In genomic region chr9:98675612-98676011, GRCm38 (mm10) we compare ENCODE assay signal across 20 mouse cellular contexts.
A peak's percentile ranks its signal among the peaks of the same experiment; 100 is the strongest.
DNase-seq lines count a peak whose midpoint lies in the region; ATAC-seq and TF ChIP-seq lines count a peak whose summit lies in the region.
"Had no signal": no experiment of that assay in that cellular context is flagged by ENCODE, and none has a peak within 500 bp of the region (broad histone marks: within the 10 kb centered on the region; RNA-seq: fewer than 3 reads in every experiment).

No protein-coding gene starts in this region.

- TF ChIP-seq POLR2A in liver, adult 2 months (IDR thresholded peaks at IDR 0.05; ENCODE audit: extremely low read depth, insufficient read depth, low read length): no peak

- H3K4me3 ChIP-seq in heart, embryonic 11.5 days (ENCODE audit: low read depth, low read length): no peak overlapping the region
- no peak overlapping the region for H3K4me3 ChIP-seq in liver, adult 2 months (ENCODE audit: insufficient read depth, low read depth, low read length)
- no peak overlapping the region for H3K4me3 ChIP-seq in liver, embryonic 12.5 days
- no peak overlapping the region for H3K4me3 ChIP-seq in heart, embryonic 10.5 days
- no peak overlapping the region for H3K4me3 ChIP-seq in forebrain, embryonic 11.5 days (ENCODE audit: low read depth, low read length)
- H3K4me3 ChIP-seq: embryonic facial prominence, embryonic 10.5 days; gastrocnemius, adult 2 months; heart, embryonic 15.5 days; hindbrain, embryonic 10.5 days had no signal

- no peaks in the 10 kb centered on the region for H3K4me1 ChIP-seq in heart, embryonic 11.5 days (ENCODE audit: control insufficient read depth, insufficient read depth, low read length)
- H3K4me1 ChIP-seq in liver, adult 2 months (ENCODE audit: control insufficient read depth, insufficient read depth, low read length): no peaks in the 10 kb centered on the region
- no peaks in the 10 kb centered on the region for H3K4me1 ChIP-seq in liver, embryonic 12.5 days
- peaks cover 5% of the 10 kb centered on the region; the same call in 1 of the 2 replicates for H3K4me1 ChIP-seq in heart, embryonic 10.5 days
- no peaks in the 10 kb centered on the region for H3K4me1 ChIP-seq in forebrain, embryonic 11.5 days (replicated peaks; ENCODE audit: control insufficient read depth, insufficient read depth, low read length)
- H3K4me1 ChIP-seq: heart, embryonic 15.5 days; hindbrain, embryonic 10.5 days had no signal

- TF ChIP-seq CTCF in liver, adult 2 months (IDR thresholded peaks at IDR 0.05; ENCODE audit: low read depth, low read length): no peak

- no peak overlapping the region for H3K9ac ChIP-seq in heart, embryonic 11.5 days (ENCODE audit: low read depth, low read length)
- no peak overlapping the region for H3K9ac ChIP-seq in liver, adult 2 months (ENCODE audit: low read depth, low read length)
- H3K9ac ChIP-seq in liver, embryonic 12.5 days: no peak overlapping the region
- no peak overlapping the region for H3K9ac ChIP-seq in forebrain, embryonic 11.5 days (ENCODE audit: low read length)
- H3K9ac ChIP-seq: heart, embryonic 15.5 days; hindbrain, embryonic 14.5 days had no signal

- H3K27me3 ChIP-seq in heart, embryonic 11.5 days (ENCODE audit: control insufficient read depth, insufficient read depth, low read length): no peaks in the 10 kb centered on the region
- H3K27me3 ChIP-seq in liver, adult 2 months (ENCODE audit: control insufficient read depth, insufficient read depth, low read length): no peaks in the 10 kb centered on the region
- no peaks in the 10 kb centered on the region; the same call in 1 of the 2 replicates for H3K27me3 ChIP-seq in liver, embryonic 12.5 days (replicated peaks)
- H3K27me3 ChIP-seq in heart, embryonic 10.5 days (ENCODE audit: insufficient read depth, poor library complexity, severe bottlenecking): peaks cover 8% of the 10 kb centered on the region; the same call in 1 of the 2 replicates
- no peaks in the 10 kb centered on the region for H3K27me3 ChIP-seq in forebrain, embryonic 11.5 days (ENCODE audit: control insufficient read depth, insufficient read depth, low read length)
- H3K27me3 ChIP-seq: heart, embryonic 15.5 days had no signal

- no peak for ATAC-seq in heart, embryonic 11.5 days (replicated peaks; ENCODE audit: insufficient number of reproducible peaks, low FRiP score, low TSS enrichment)
- ATAC-seq in liver, embryonic 12.5 days: no peak
- no peak for ATAC-seq in forebrain, embryonic 11.5 days (replicated peaks; ENCODE audit: low FRiP score)
- ATAC-seq: forebrain, embryonic 14.5 days; inflammation-experienced regulatory T-cells, adult 6 months; intestine, postnatal 0 days had no signal

- DNase-seq in heart, adult 18-20 months: peak; percentile 12 to 46
- DNase-seq in liver, adult 2 months (ENCODE audit: extremely low read depth, low read depth, low spot score): peak; percentile 42
- peak; percentile 73 for DNase-seq in heart, embryonic 10.5 days (ENCODE audit: low spot score)
- peak; percentile 14 for DNase-seq in heart, postnatal 4 days
- no peak for DNase-seq in cerebellum, postnatal 10 days
- no peak for DNase-seq in forebrain, embryonic 11.5 days (ENCODE audit: low spot score)
- DNase-seq: adrenal gland, postnatal 10 days; cerebellum, adult 18-20 months; cerebellum, adult 9-11 months; gastrocnemius, adult 2 months; gastrocnemius, postnatal 25 days had no signal

- WGBS in heart, embryonic 11.5 days (ENCODE audit: insufficient replicate concordance): 49% methylated on average over 7 of the region's 7 CpGs
- 62% methylated on average over 7 of the region's 7 CpGs for WGBS in liver, adult 2 months
- WGBS in liver, embryonic 12.5 days (ENCODE audit: insufficient replicate concordance): 65% methylated on average over 7 of the region's 7 CpGs
- WGBS in heart, embryonic 10.5 days: 53% methylated on average over 7 of the region's 7 CpGs
- 89% methylated on average over 7 of the region's 7 CpGs for WGBS in forebrain, embryonic 11.5 days

- H3K9me3 ChIP-seq in heart, embryonic 11.5 days (replicated peaks; ENCODE audit: control insufficient read depth, low read length): no peaks in the 10 kb centered on the region
- H3K9me3 ChIP-seq in liver, embryonic 12.5 days (replicated peaks): no peaks in the 10 kb centered on the region
- H3K9me3 ChIP-seq in heart, embryonic 10.5 days: no peaks in the 10 kb centered on the region
- H3K9me3 ChIP-seq in forebrain, embryonic 11.5 days (ENCODE audit: control insufficient read depth, low read length): no peaks in the 10 kb centered on the region
- H3K9me3 ChIP-seq: embryonic facial prominence, embryonic 10.5 days; heart, embryonic 15.5 days; hindbrain, embryonic 10.5 days had no signal

- H3K4me2 ChIP-seq in heart, embryonic 11.5 days: no peak overlapping the region
- H3K4me2 ChIP-seq in liver, embryonic 12.5 days: no peak overlapping the region
- H3K4me2 ChIP-seq in forebrain, embryonic 11.5 days (ENCODE audit: low read depth, low read length, severe bottlenecking): no peak overlapping the region
- H3K4me2 ChIP-seq: heart, embryonic 15.5 days; hindbrain, embryonic 14.5 days had no signal

- no peaks in the 10 kb centered on the region for H3K36me3 ChIP-seq in heart, embryonic 11.5 days (ENCODE audit: control insufficient read depth, insufficient read depth, low read length)
- H3K36me3 ChIP-seq in liver, adult 2 months (ENCODE audit: control insufficient read depth, insufficient read depth, low read length): no peaks in the 10 kb centered on the region
- no peaks in the 10 kb centered on the region for H3K36me3 ChIP-seq in liver, embryonic 12.5 days
- H3K36me3 ChIP-seq in heart, embryonic 10.5 days: no peaks in the 10 kb centered on the region
- no peaks in the 10 kb centered on the region for H3K36me3 ChIP-seq in forebrain, embryonic 11.5 days (ENCODE audit: control insufficient read depth, insufficient read depth, low read length)
- H3K36me3 ChIP-seq: embryonic facial prominence, embryonic 10.5 days; heart, embryonic 15.5 days; hindbrain, embryonic 10.5 days had no signal

- no peaks in the 10 kb centered on the region for H3K79me2 ChIP-seq in liver, adult 2 months (ENCODE audit: control insufficient read depth, insufficient read depth, low read length)

- H3K27ac ChIP-seq in heart, embryonic 11.5 days (ENCODE audit: low read depth, low read length): no peak overlapping the region
- H3K27ac ChIP-seq in liver, adult 2 months (replicated peaks; ENCODE audit: insufficient read depth, low read depth, low read length): no peak overlapping the region
- no peak overlapping the region for H3K27ac ChIP-seq in liver, embryonic 12.5 days
- H3K27ac ChIP-seq in heart, embryonic 10.5 days: no peak overlapping the region
- H3K27ac ChIP-seq in forebrain, embryonic 11.5 days (ENCODE audit: low read depth, low read length): no peak overlapping the region
- H3K27ac ChIP-seq: embryonic facial prominence, embryonic 10.5 days; gastrocnemius, adult 2 months; heart, embryonic 15.5 days; hindbrain, embryonic 10.5 days; hindbrain, embryonic 14.5 days had no signal

Comparison
In these comparisons a context has a peak if more than half of its experiments do, and no peak if none do; other contexts are left out.
1. DNase-seq: peak in heart, adult 18-20 months (2 of 2), liver, adult 2 months (single experiment), heart, embryonic 10.5 days (single experiment) and heart, postnatal 4 days (single experiment); none in cerebellum, postnatal 10 days (0 of 2) and forebrain, embryonic 11.5 days (single experiment).